Mouse (Mus musculus) kidney, embryonic 15.5 days (tissue): ENCODE data around the gene Ccdc61. TPM values are rescaled to one million over a fixed set of nuclear protein-coding genes. Genes with fewer than 3 reads are reported as not detected.

ENCODE experiments used
- polyA plus RNA-seq: library from polyadenylated mRNA; unstranded; fragments of >200 nt; fragmentation: Nextera tagmentation; extraction: Ambion mirVana; gene quantifications from 2 replicates; pipeline ENCODE4 v1.2.1, GENCODE M21; 2015

Ccdc61 gene
- polyA plus RNA-seq, 1 experiment from 2014 or later = 28.9 TPM

Other genes starting within 250 kb of the Ccdc61 start
- gene Psg20, start 224.2 kb downstream of the Ccdc61 start, polyA plus RNA-seq = not detected in 2 replicates
- not detected in 2 replicates for gene Psg22, start 192.3 kb downstream of the Ccdc61 start, polyA plus RNA-seq
- gene Psg19, start 111.9 kb downstream of the Ccdc61 start, polyA plus RNA-seq = not detected in 2 replicates
- gene Psg17, start 88.8 kb downstream of the Ccdc61 start, polyA plus RNA-seq = 0.09 TPM in 1 of 2 replicates, not detected in the other
- gene Mill2, start 70.4 kb downstream of the Ccdc61 start, polyA plus RNA-seq = 0.76 and 1.2 TPM in 2 replicates
- gene Pglyrp1, start 39.1 kb downstream of the Ccdc61 start, polyA plus RNA-seq = 2.3 and 4.8 TPM in 2 replicates
- gene Nova2, start 15.5 kb upstream of the Ccdc61 start, polyA plus RNA-seq = 0.67 and 0.93 TPM in 2 replicates
- not detected in 2 replicates for gene Nanos2, start 77.0 kb upstream of the Ccdc61 start, polyA plus RNA-seq
- gene Mypop, start 80.8 kb upstream of the Ccdc61 start, polyA plus RNA-seq = 3.5 and 3.9 TPM in 2 replicates
- gene Irf2bp1, start 93.6 kb upstream of the Ccdc61 start, polyA plus RNA-seq = 21.4 and 24.1 TPM in 2 replicates
- 1.2 and 1.3 TPM in 2 replicates for gene Foxa3, start 113.1 kb upstream of the Ccdc61 start, polyA plus RNA-seq
- gene Sympk, start 114.0 kb upstream of the Ccdc61 start, polyA plus RNA-seq = 34.3 and 38.4 TPM in 2 replicates
- not detected in 2 replicates for gene Rsph6a, start 144.3 kb upstream of the Ccdc61 start, polyA plus RNA-seq
- 15.4 and 18.7 TPM in 2 replicates for gene Dmwd, start 165.8 kb upstream of the Ccdc61 start, polyA plus RNA-seq
- gene Dmpk, start 173.4 kb upstream of the Ccdc61 start, polyA plus RNA-seq = 18.1 and 24.7 TPM in 2 replicates
- 8.0 and 10.1 TPM in 2 replicates for gene Six5, start 184.2 kb upstream of the Ccdc61 start, polyA plus RNA-seq
- 2.9 and 3.4 TPM in 2 replicates for gene Gm4969, start 208.0 kb upstream of the Ccdc61 start, polyA plus RNA-seq
- gene Fbxo46, start 209.4 kb upstream of the Ccdc61 start, polyA plus RNA-seq = 16.1 and 16.3 TPM in 2 replicates
- 13.5 and 14.4 TPM in 2 replicates for gene Qpctl, start 238.9 kb upstream of the Ccdc61 start, polyA plus RNA-seq
- 157 and 162 TPM in 2 replicates for gene Snrpd2, start 239.3 kb upstream of the Ccdc61 start, polyA plus RNA-seq